Mouse (Mus musculus) right cerebral cortex, postnatal 4 days (tissue): Measurements from ENCODE around the gene Slc7a4.
A peak's percentile ranks its signal among the peaks of the same experiment; 100 is the strongest.
"Not testable (repeated sequence)": the region's sequence is repeated elsewhere in the genome, so short reads cannot be mapped to it uniquely, and the experiment has no call there.

Experiments used
- DNase-seq: peaks from one replicate; pipeline ENCODE4 v3.0.0-alpha.2; 2022

The Slc7a4 gene

GRCm38 (mm10) chr16:17583064-17583463 is at the start of gene Slc7a4:
TSS of gene Slc7a4 (minus strand) at chr16:17583214.
- DNase-seq, result no peak

GRCm38 (mm10) chr16:17632580-17632979 is 49.6 kb upstream of the Slc7a4 start:
- DNase-seq, result no peak

GRCm38 (mm10) chr16:17626269-17626555 is 43.2 kb upstream of the Slc7a4 start:
- DNase-seq, result no peak

- no peak for DNase-seq
Observed at GRCm38 (mm10) chr16:17625488-17626268, 42.7 kb upstream of the Slc7a4 start.

- DNase-seq, result no peak
Observed at GRCm38 (mm10) chr16:17621936-17622335, 38.9 kb upstream of the Slc7a4 start.

GRCm38 (mm10) chr16:17619198-17620105 is 36.4 kb upstream of the Slc7a4 start, which contains the start of gene Smpd4:
TSS of gene Smpd4 (plus strand) at chr16:17619354.
- peak; percentile 95 for DNase-seq

GRCm38 (mm10) chr16:17617922-17618565 is 35.0 kb upstream of the Slc7a4 start:
- peak; percentile 51 for DNase-seq

- DNase-seq, result no peak
Observed at GRCm38 (mm10) chr16:17616212-17616611, 33.2 kb upstream of the Slc7a4 start.

- not testable (repeated sequence) for DNase-seq
Observed at GRCm38 (mm10) chr16:17614740-17615139, 31.7 kb upstream of the Slc7a4 start.

- no peak for DNase-seq
Observed at GRCm38 (mm10) chr16:17611383-17611782, 28.4 kb upstream of the Slc7a4 start.

GRCm38 (mm10) chr16:17605684-17606083 is 22.7 kb upstream of the Slc7a4 start:
- no peak for DNase-seq

- DNase-seq, result peak; percentile 6
Observed at GRCm38 (mm10) chr16:17604941-17605340, 21.9 kb upstream of the Slc7a4 start.

GRCm38 (mm10) chr16:17600944-17601562 is 18.0 kb upstream of the Slc7a4 start:
- DNase-seq, result no peak

- no peak for DNase-seq
Observed at GRCm38 (mm10) chr16:17590731-17591130, 7.7 kb upstream of the Slc7a4 start.

GRCm38 (mm10) chr16:17584555-17584954 is 1.5 kb upstream of the Slc7a4 start:
- DNase-seq, result no peak

GRCm38 (mm10) chr16:17576825-17577215 is 6.2 kb downstream of the Slc7a4 start:
- no peak for DNase-seq

GRCm38 (mm10) chr16:17575870-17576824 is 6.9 kb downstream of the Slc7a4 start:
- peak; percentile 77 for DNase-seq

- DNase-seq, result no peak
Observed at GRCm38 (mm10) chr16:17566186-17566585, 16.8 kb downstream of the Slc7a4 start.

GRCm38 (mm10) chr16:17564771-17565170 is 18.2 kb downstream of the Slc7a4 start:
- no peak for DNase-seq

- DNase-seq, result no peak
Observed at GRCm38 (mm10) chr16:17564221-17564620, 18.8 kb downstream of the Slc7a4 start.

GRCm38 (mm10) chr16:17563580-17563979 is 19.4 kb downstream of the Slc7a4 start:
- no peak for DNase-seq

- DNase-seq, result peak; percentile 14
Observed at GRCm38 (mm10) chr16:17561751-17562208, 21.2 kb downstream of the Slc7a4 start, which contains the start of gene P2rx6. TSS of gene P2rx6 (plus strand) at chr16:17561885.
